Mouse (Mus musculus) brown adipose tissue, adult 24 weeks (tissue): Measurements from ENCODE around the gene Cpe. TPM values are rescaled to one million over a fixed set of nuclear protein-coding genes. Genes with fewer than 3 reads are reported as not detected.
A peak's percentile ranks its signal among the peaks of the same experiment; 100 is the strongest.
"Not testable (repeated sequence)": the region's sequence is repeated elsewhere in the genome, so short reads cannot be mapped to it uniquely, and the experiment has no call there.

ENCODE experiments used
- H3K27ac ChIP-seq: fragments of 200-500 bp; replicated peaks from 2 replicates; pipeline ENCODE4 v1.5.1; 2012; ENCODE audit warnings: low read depth, mild to moderate bottlenecking, low read length
- H3K4me1 ChIP-seq: fragments of 200-500 bp; 2 replicates; pipeline ENCODE4 v1.6.1; 2012; ENCODE audit warnings: low read length, mixed read lengths; ENCODE audit not compliant: control insufficient read depth, insufficient read depth, insufficient read length
- H3K4me3 ChIP-seq: fragments of 200-500 bp; 2 replicates; pipeline ENCODE4 v1.5.1; 2012; ENCODE audit warnings: low read depth, mild to moderate bottlenecking, low read length, moderate library complexity; ENCODE audit not compliant: insufficient read depth
- polyA plus RNA-seq: library from polyadenylated mRNA; stranded (reverse); fragments of >200 nt; gene quantifications from 2 replicates; pipeline ENCODE4 v1.2.4, GENCODE M21; 2012; ENCODE audit not compliant: missing spikeins, insufficient read depth, insufficient read length

Gene Cpe
- polyA plus RNA-seq, 1 experiment: 16.1 TPM

- Histone ChIP-seq H3K4me3 (peak overlapping the region; percentile 49), H3K27ac (no peak overlapping the region), H3K4me1 (peaks cover 3% of the 10 kb centered on the region; the same call in 1 of the 2 replicates)
Observed at GRCm38 (mm10) chr8:64691591-64692401, 1.1 kb downstream of the Cpe start.

- no peak overlapping the region for H3K4me3 ChIP-seq
- peaks cover 3% of the 10 kb centered on the region; the same call in 1 of the 2 replicates for H3K4me1 ChIP-seq
- H3K27ac ChIP-seq: no peak overlapping the region
Observed at GRCm38 (mm10) chr8:64690845-64691244, 2.0 kb downstream of the Cpe start.

- Histone ChIP-seq H3K27ac (no peak overlapping the region), H3K4me3 (no peak overlapping the region), H3K4me1 (peaks cover 3% of the 10 kb centered on the region; the same call in 1 of the 2 replicates)
Observed at GRCm38 (mm10) chr8:64690306-64690705, 2.5 kb downstream of the Cpe start.

- H3K4me1 ChIP-seq: peaks cover 3% of the 10 kb centered on the region; the same call in 1 of the 2 replicates
- no peak overlapping the region for H3K27ac ChIP-seq
- no peak overlapping the region for H3K4me3 ChIP-seq
Observed at GRCm38 (mm10) chr8:64688741-64689140, 4.1 kb downstream of the Cpe start.

- H3K4me3 ChIP-seq: no peak overlapping the region
- peaks cover 3% of the 10 kb centered on the region; the same call in 1 of the 2 replicates for H3K4me1 ChIP-seq
- no peak overlapping the region for H3K27ac ChIP-seq
Observed at GRCm38 (mm10) chr8:64688161-64688560, 4.7 kb downstream of the Cpe start.

GRCm38 (mm10) chr8:64682501-64682900 lies 10.4 kb downstream of the Cpe start:
- H3K4me1 ChIP-seq: no peaks in the 10 kb centered on the region
- H3K4me3 ChIP-seq: no peak overlapping the region
- no peak overlapping the region for H3K27ac ChIP-seq

- no peak overlapping the region for H3K4me3 ChIP-seq
- H3K4me1 ChIP-seq: no peaks in the 10 kb centered on the region
- no peak overlapping the region for H3K27ac ChIP-seq
Observed at GRCm38 (mm10) chr8:64676381-64676780, 16.5 kb downstream of the Cpe start.

GRCm38 (mm10) chr8:64674951-64675585 lies 17.8 kb downstream of the Cpe start:
- no peaks in the 10 kb centered on the region for H3K4me1 ChIP-seq
- no peak overlapping the region for H3K4me3 ChIP-seq
- no peak overlapping the region for H3K27ac ChIP-seq

GRCm38 (mm10) chr8:64672920-64673319 lies 19.9 kb downstream of the Cpe start:
- no peaks in the 10 kb centered on the region for H3K4me1 ChIP-seq
- H3K27ac ChIP-seq: no peak overlapping the region

GRCm38 (mm10) chr8:64671937-64672336 lies 20.9 kb downstream of the Cpe start:
- H3K4me1 ChIP-seq: no peaks in the 10 kb centered on the region
- H3K4me3 ChIP-seq: no peak overlapping the region
- H3K27ac ChIP-seq: no peak overlapping the region

More at GRCm38 (mm10) chr8:64672920-64673319, 19.9 kb downstream of the Cpe start:
- no peak overlapping the region for H3K4me3 ChIP-seq

- H3K27ac ChIP-seq, H3K4me1 ChIP-seq, H3K4me3 ChIP-seq: not testable (repeated sequence)
Observed at GRCm38 (mm10) chr8:64666305-64666704, 26.5 kb downstream of the Cpe start.

- H3K4me3 ChIP-seq: no peak overlapping the region
- H3K27ac ChIP-seq: no peak overlapping the region
- H3K4me1 ChIP-seq: no peaks in the 10 kb centered on the region
Observed at GRCm38 (mm10) chr8:64665563-64665962, 27.3 kb downstream of the Cpe start.

- H3K4me3 ChIP-seq: no peak overlapping the region
- no peaks in the 10 kb centered on the region for H3K4me1 ChIP-seq
- no peak overlapping the region for H3K27ac ChIP-seq
Observed at GRCm38 (mm10) chr8:64664811-64665210, 28.0 kb downstream of the Cpe start.

GRCm38 (mm10) chr8:64664350-64664749 lies 28.5 kb downstream of the Cpe start:
- no peak overlapping the region for H3K4me3 ChIP-seq
- no peak overlapping the region for H3K27ac ChIP-seq
- no peaks in the 10 kb centered on the region for H3K4me1 ChIP-seq

- Histone ChIP-seq H3K4me1 (no peaks in the 10 kb centered on the region), H3K27ac (no peak overlapping the region), H3K4me3 (no peak overlapping the region)
Observed at GRCm38 (mm10) chr8:64659097-64659496, 33.8 kb downstream of the Cpe start.

- no peak overlapping the region for H3K4me3 ChIP-seq
- H3K27ac ChIP-seq: no peak overlapping the region
- no peaks in the 10 kb centered on the region for H3K4me1 ChIP-seq
Observed at GRCm38 (mm10) chr8:64657980-64658401, 34.9 kb downstream of the Cpe start.
